Mouse (Mus musculus): ENCODE data around the gene Ppargc1a. TPM values are rescaled to one million over a fixed set of nuclear protein-coding genes. Genes with fewer than 3 reads are reported as not detected.

Ppargc1a gene
- total RNA-seq, 2 experiments from 2014 or later = 34.5 to 69.7 TPM

- no peak for TF ChIP-seq CTCF (IDR thresholded peaks at IDR 0.05)
- Histone ChIP-seq H3K27ac (peak overlapping the region; percentile 90), H3K4me3 (no peak overlapping the region)
- peak; percentile 78 for DNase-seq
- intact Hi-C loops (cut with DNase I) = loop anchor here (5.0 kb wide), 2 partner anchors 36 to 366 kb away; partner anchors contain the start of gene Ppargc1a
These were observed 36.2 kb downstream of the Ppargc1a start for GRCm38 (mm10) chr5:51531286-51531685.

GRCm38 (mm10) chr5:51529444-51529843 is 38.1 kb downstream of the Ppargc1a start:
- TF ChIP-seq CTCF (IDR thresholded peaks at IDR 0.05) = no peak
- intact Hi-C loops (cut with DNase I) = no loop called here
- Histone ChIP-seq H3K27ac (peak overlapping the region; percentile 39; the same call in 1 of the 2 replicates), H3K4me3 (no peak overlapping the region)
- no peak for DNase-seq

GRCm38 (mm10) chr5:51528165-51528498 is 39.4 kb downstream of the Ppargc1a start:
- H3K27ac ChIP-seq = peak overlapping the region; percentile 46; the same call in 1 of the 2 replicates
- TF ChIP-seq CTCF (IDR thresholded peaks at IDR 0.05) = no peak
- H3K4me3 ChIP-seq = no peak overlapping the region
- intact Hi-C loops (cut with DNase I) = no loop called here
- DNase-seq = no peak

GRCm38 (mm10) chr5:51527498-51528164 is 39.9 kb downstream of the Ppargc1a start:
- intact Hi-C loops (cut with DNase I) = no loop called here
- peak overlapping the region; percentile 46; the same call in 1 of the 2 replicates for H3K27ac ChIP-seq
- no peak for TF ChIP-seq CTCF (IDR thresholded peaks at IDR 0.05)
- no peak overlapping the region for H3K4me3 ChIP-seq
- DNase-seq = no peak

GRCm38 (mm10) chr5:51525858-51526257 is 41.7 kb downstream of the Ppargc1a start:
- no peak overlapping the region for H3K4me3 ChIP-seq
- no peak for TF ChIP-seq CTCF (IDR thresholded peaks at IDR 0.05)
- intact Hi-C loops (cut with DNase I) = no loop called here
- no peak overlapping the region for H3K27ac ChIP-seq
- no peak for DNase-seq

GRCm38 (mm10) chr5:51520807-51521206 is 46.7 kb downstream of the Ppargc1a start:
- H3K27ac ChIP-seq = no peak overlapping the region
- DNase-seq = no peak
- intact Hi-C loops (cut with DNase I) = no loop called here
- H3K4me3 ChIP-seq = no peak overlapping the region
- peak; percentile 19; the same call in 1 of the 2 replicates for TF ChIP-seq CTCF (IDR thresholded peaks at IDR 0.05)

GRCm38 (mm10) chr5:51517440-51518187 is 49.9 kb downstream of the Ppargc1a start:
- Histone ChIP-seq H3K27ac (no peak overlapping the region), H3K4me3 (no peak overlapping the region)
- TF ChIP-seq CTCF (IDR thresholded peaks at IDR 0.05) = no peak
- no peak for DNase-seq
- intact Hi-C loops (cut with DNase I) = no loop called here

- no peak for TF ChIP-seq CTCF (IDR thresholded peaks at IDR 0.05)
- DNase-seq = no peak
- intact Hi-C loops (cut with DNase I) = no loop called here
- H3K4me3 ChIP-seq = no peak overlapping the region
- no peak overlapping the region for H3K27ac ChIP-seq
These were observed 62.9 kb downstream of the Ppargc1a start for GRCm38 (mm10) chr5:51504654-51505053.

- no peak for TF ChIP-seq CTCF (IDR thresholded peaks at IDR 0.05)
- Histone ChIP-seq H3K27ac (no peak overlapping the region), H3K4me3 (no peak overlapping the region)
- DNase-seq = no peak
- intact Hi-C loops (cut with DNase I) = no loop called here
These were observed 69.5 kb downstream of the Ppargc1a start for GRCm38 (mm10) chr5:51497910-51498517.

GRCm38 (mm10) chr5:51495446-51495845 is 72.1 kb downstream of the Ppargc1a start:
- TF ChIP-seq CTCF (IDR thresholded peaks at IDR 0.05) = no peak
- intact Hi-C loops (cut with DNase I) = no loop called here
- no peak overlapping the region for H3K27ac ChIP-seq
- no peak overlapping the region for H3K4me3 ChIP-seq
- no peak for DNase-seq

- no peak for TF ChIP-seq CTCF (IDR thresholded peaks at IDR 0.05)
- DNase-seq = no peak
- H3K4me3 ChIP-seq = no peak overlapping the region
- intact Hi-C loops (cut with DNase I) = loop anchor here (5.0 kb wide), 1 partner anchor 58 kb away; no protein-coding TSS in a partner anchor
- no peak overlapping the region for H3K27ac ChIP-seq
These were observed 73.1 kb downstream of the Ppargc1a start for GRCm38 (mm10) chr5:51494358-51494876.

GRCm38 (mm10) chr5:51483768-51484167 is 83.8 kb downstream of the Ppargc1a start:
- no peak overlapping the region for H3K27ac ChIP-seq
- TF ChIP-seq CTCF (IDR thresholded peaks at IDR 0.05) = no peak
- no peak for DNase-seq
- no peak overlapping the region for H3K4me3 ChIP-seq
- intact Hi-C loops (cut with DNase I) = no loop called here

- no peak for TF ChIP-seq CTCF (IDR thresholded peaks at IDR 0.05)
- H3K27ac ChIP-seq = no peak overlapping the region
- DNase-seq = no peak
- H3K4me3 ChIP-seq = no peak overlapping the region
- intact Hi-C loops (cut with DNase I) = no loop called here
These were observed 87.7 kb downstream of the Ppargc1a start for GRCm38 (mm10) chr5:51479859-51480258.

Measured in gastrocnemius, adult 2 months (tissue).